In the genomic region with DNA sequence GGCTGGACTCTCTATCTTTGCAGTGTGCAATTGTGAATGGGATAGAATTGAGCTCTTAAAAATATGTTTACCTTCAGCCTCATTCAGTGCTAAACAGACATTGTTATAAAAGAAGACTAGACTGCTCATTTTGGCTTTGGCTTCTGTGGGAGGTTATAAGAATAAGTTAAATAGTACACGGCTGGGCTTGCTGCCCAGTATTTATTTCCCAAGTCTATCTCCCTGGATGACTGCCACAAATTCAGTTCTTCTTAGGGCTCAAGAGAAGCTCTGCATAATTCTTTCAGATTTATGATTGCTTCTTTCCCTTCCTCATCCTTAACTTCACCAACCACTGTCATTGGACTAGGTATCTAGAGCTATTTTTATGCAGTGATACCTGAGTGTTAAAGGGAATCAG, we compare ENCODE assay signal across 12 mouse cellular contexts.
DNase-seq lines count a peak whose midpoint lies in the region; ATAC-seq and TF ChIP-seq lines count a peak whose summit lies in the region.
"Had no signal": no experiment of that assay in that cellular context is flagged by ENCODE, and none has a peak within 500 bp of the region (broad histone marks: within the 10 kb centered on the region; RNA-seq: fewer than 3 reads in every experiment).

No protein-coding gene starts in this region.

- WGBS in forebrain, postnatal 0 days: 44% methylated on average over 1 of the region's 1 CpGs
- 91% methylated on average over 1 of the region's 1 CpGs for WGBS in forebrain, embryonic 13.5 days

- no peaks in the 10 kb centered on the region for H3K4me1 ChIP-seq in forebrain, postnatal 0 days (ENCODE audit: insufficient read depth)
- H3K4me1 ChIP-seq in forebrain, embryonic 13.5 days: no peaks in the 10 kb centered on the region
- H3K4me1 ChIP-seq: intestine, embryonic 15.5 days; limb, embryonic 12.5 days; neural tube, embryonic 12.5 days had no signal

- H3K27ac ChIP-seq in forebrain, postnatal 0 days (ENCODE audit: low read depth, low read length): no peak overlapping the region
- H3K27ac ChIP-seq in forebrain, embryonic 13.5 days: no peak overlapping the region
- no peak overlapping the region for H3K27ac ChIP-seq in left cerebral cortex, adult 2 months
- H3K27ac ChIP-seq: heart, adult 2 months; intestine, embryonic 15.5 days; limb, embryonic 12.5 days; neural tube, embryonic 12.5 days had no signal

- DNase-seq in forebrain, postnatal 0 days: peak; percentile 10
- peak; percentile 6 to 38 for DNase-seq in left cerebral cortex, postnatal 25 days (ENCODE audit: low spot score in 2 of 2)
- DNase-seq in left cerebral cortex, adult 2 months (ENCODE audit: extremely low spot score in 1 of 2, low spot score in 2 of 2): no peak
- DNase-seq in brain, adult 2 months (ENCODE audit: low read depth, low spot score): peak; percentile 45
- peak; percentile 49 to 50 for DNase-seq in kidney, postnatal 36 days
- no peak for DNase-seq in layer of hippocampus, postnatal 10 days (ENCODE audit: low spot score in 2 of 2)
- no peak for DNase-seq in cerebellum, adult 18-20 months

- TF ChIP-seq CTCF in forebrain, postnatal 0 days (IDR thresholded peaks at IDR 0.05; ENCODE audit: low read depth): no peak
- TF ChIP-seq CTCF in left cerebral cortex, adult 2 months (IDR thresholded peaks at IDR 0.05): no peak

- no peak overlapping the region for H3K9ac ChIP-seq in forebrain, postnatal 0 days
- no peak overlapping the region for H3K9ac ChIP-seq in forebrain, embryonic 13.5 days
- H3K9ac ChIP-seq: intestine, embryonic 15.5 days; limb, embryonic 12.5 days; neural tube, embryonic 12.5 days had no signal

- no peak for ATAC-seq in forebrain, postnatal 0 days
- no peak for ATAC-seq in forebrain, embryonic 13.5 days
- ATAC-seq: intestine, embryonic 15.5 days had no signal

- no peaks in the 10 kb centered on the region for H3K36me3 ChIP-seq in forebrain, postnatal 0 days (ENCODE audit: insufficient read depth)
- no peaks in the 10 kb centered on the region for H3K36me3 ChIP-seq in forebrain, embryonic 13.5 days (ENCODE audit: poor library complexity, severe bottlenecking)
- H3K36me3 ChIP-seq: intestine, embryonic 15.5 days; limb, embryonic 12.5 days; neural tube, embryonic 12.5 days had no signal

- H3K4me2 ChIP-seq in forebrain, postnatal 0 days (ENCODE audit: low read depth): no peak overlapping the region
- no peak overlapping the region for H3K4me2 ChIP-seq in forebrain, embryonic 13.5 days
- H3K4me2 ChIP-seq: intestine, embryonic 15.5 days; limb, embryonic 12.5 days; neural tube, embryonic 12.5 days had no signal

- H3K4me3 ChIP-seq in forebrain, postnatal 0 days (ENCODE audit: low read depth, low read length): no peak overlapping the region
- no peak overlapping the region for H3K4me3 ChIP-seq in forebrain, embryonic 13.5 days
- H3K4me3 ChIP-seq in left cerebral cortex, adult 2 months: no peak overlapping the region
- H3K4me3 ChIP-seq: heart, adult 2 months; intestine, embryonic 15.5 days; limb, embryonic 12.5 days; neural tube, embryonic 12.5 days had no signal

- H3K27me3 ChIP-seq in forebrain, postnatal 0 days (ENCODE audit: insufficient read depth, low read length): no peaks in the 10 kb centered on the region
- H3K27me3 ChIP-seq in forebrain, embryonic 13.5 days: no peaks in the 10 kb centered on the region
- H3K27me3 ChIP-seq: intestine, embryonic 15.5 days; limb, embryonic 12.5 days; neural tube, embryonic 12.5 days had no signal

- intact Hi-C loops in left cerebral cortex, postnatal 25 days (cut with DNase I): no loop called here
- intact Hi-C loops in left cerebral cortex, adult 2 months (cut with DNase I): no loop called here

- no peaks in the 10 kb centered on the region for H3K9me3 ChIP-seq in forebrain, postnatal 0 days (ENCODE audit: low read length)
- H3K9me3 ChIP-seq in forebrain, embryonic 13.5 days (replicated peaks): no peaks in the 10 kb centered on the region
- H3K9me3 ChIP-seq: intestine, embryonic 15.5 days; limb, embryonic 12.5 days; neural tube, embryonic 12.5 days had no signal

Comparison
In these comparisons a context has a peak if more than half of its experiments do, and no peak if none do; other contexts are left out.
1. DNase-seq: peak in forebrain, postnatal 0 days (single experiment), left cerebral cortex, postnatal 25 days (2 of 2), brain, adult 2 months (single experiment) and kidney, postnatal 36 days (2 of 2); none in left cerebral cortex, adult 2 months (0 of 2), layer of hippocampus, postnatal 10 days (0 of 2) and cerebellum, adult 18-20 months (0 of 2).